Mouse (Mus musculus): ENCODE measurements at regions not wholly inside any gene's neighbourhood (a gene's known extent, or its start where the extent isn't known, plus 50 kb on each side); places are given as distances from the start of the nearest gene placed in this dataset.

DNA sequence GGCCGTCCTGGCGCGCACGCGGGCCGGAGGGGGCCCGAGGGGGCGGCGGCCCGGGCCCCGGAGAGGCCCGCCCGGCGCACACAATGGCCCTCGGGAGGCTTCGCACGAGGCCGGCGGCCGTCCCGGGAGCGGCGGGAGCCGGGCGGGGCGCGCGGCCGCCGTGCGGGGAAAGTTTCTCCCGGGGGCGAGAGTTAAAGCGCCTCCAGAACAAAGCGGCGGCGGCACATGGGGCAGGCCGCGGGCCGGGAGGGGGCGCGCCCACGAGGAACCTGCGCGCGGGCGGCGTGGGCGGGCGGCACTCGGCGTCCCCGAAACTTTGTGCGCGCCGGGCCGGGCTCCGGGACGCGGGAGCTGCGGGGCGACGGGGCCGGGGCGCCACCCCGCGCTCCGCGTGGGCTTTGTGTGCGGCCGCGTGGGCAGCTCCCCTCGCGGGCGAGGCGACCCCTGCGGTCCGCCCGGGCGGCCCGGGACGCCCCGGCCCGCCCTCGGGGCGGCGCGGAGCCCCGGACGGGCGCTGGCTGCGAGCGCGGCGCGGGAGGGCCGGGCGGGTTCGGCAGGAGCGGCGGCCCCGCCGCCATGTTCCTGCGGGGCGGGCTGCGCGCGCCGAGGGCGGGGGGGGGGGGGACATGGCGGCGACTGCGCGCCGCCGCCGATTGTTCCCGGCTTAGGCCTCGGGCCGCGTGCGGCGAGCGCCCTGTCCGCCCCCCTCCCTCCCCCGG is 50.5 kb upstream of the Gpc5 start:
- TF ChIP-seq POLR2A (IDR thresholded peaks at IDR 0.05; ENCODE audit: borderline replicate concordance, extremely low read depth, insufficient read depth, insufficient read length, poor library complexity, severe bottlenecking) (no peak; the same call in 1 of the 2 replicates), CTCF (IDR thresholded peaks at IDR 0.05; ENCODE audit: borderline replicate concordance, extremely low read depth, insufficient read depth, insufficient read length) (no peak)
- no peak for DNase-seq (ENCODE audit: low read depth)

DNA sequence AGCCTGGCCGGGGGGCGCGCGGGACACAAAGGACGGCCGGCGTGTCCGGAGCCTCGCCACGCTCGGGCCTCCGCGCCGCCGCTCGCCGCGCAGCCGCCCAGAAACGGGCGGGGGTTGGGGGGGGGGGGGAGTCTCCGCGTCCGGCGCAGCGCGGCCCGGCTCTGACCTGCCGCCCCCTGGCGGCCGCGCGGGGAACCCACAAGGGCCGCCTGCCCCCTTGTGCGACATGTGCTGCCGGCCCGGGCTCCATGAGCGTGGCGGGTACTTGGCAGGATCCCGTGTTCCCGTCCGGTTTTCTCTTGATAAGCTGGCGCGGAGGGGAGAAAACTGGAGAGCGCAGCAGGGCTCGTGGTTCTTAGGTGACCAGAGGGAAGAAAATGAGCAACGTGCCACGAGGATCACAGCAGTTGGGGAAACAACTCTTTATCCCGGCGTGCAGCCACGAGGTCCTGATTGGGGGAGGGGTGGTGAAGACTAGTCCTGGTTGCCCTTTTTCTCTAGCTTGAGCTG is 49.9 kb upstream of the Gpc5 start:
- peak; percentile 92 for DNase-seq (ENCODE audit: low read depth)
- TF ChIP-seq POLR2A (IDR thresholded peaks at IDR 0.05; ENCODE audit: borderline replicate concordance, extremely low read depth, insufficient read depth, insufficient read length, poor library complexity, severe bottlenecking) (peak; percentile 58; the same call in 1 of the 2 replicates), CTCF (IDR thresholded peaks at IDR 0.05; ENCODE audit: borderline replicate concordance, extremely low read depth, insufficient read depth, insufficient read length) (peak; percentile 75)

All from brain, embryonic 14.5 days (tissue).